Mouse (Mus musculus) thymus, adult 2 months (tissue): ENCODE measurements at regions not wholly inside any gene's neighbourhood (a gene's known extent, or its start where the extent isn't known, plus 50 kb on each side); places are given as distances from the start of the nearest gene placed in this dataset.

Experiments used
- DNase-seq: peaks from one replicate; pipeline ENCODE4 v3.0.0; 2021
- H3K27ac ChIP-seq: fragments of 200-500 bp; 2 replicates; pipeline ENCODE4 v1.5.1; 2012; ENCODE audit warnings: low read length, control low read depth; ENCODE audit not compliant: control insufficient read depth, insufficient read depth
- H3K27me3 ChIP-seq: fragments of 200-500 bp; 2 replicates; pipeline ENCODE4 v1.6.1; 2012; ENCODE audit warnings: mild to moderate bottlenecking, low read length, moderate library complexity, mixed read lengths; ENCODE audit not compliant: control insufficient read depth, insufficient read depth
- H3K36me3 ChIP-seq: fragments of 200-500 bp; 2 replicates; pipeline ENCODE4 v1.6.1; 2012; ENCODE audit warnings: mild to moderate bottlenecking, low read length, moderate library complexity; ENCODE audit not compliant: control insufficient read depth, insufficient read depth
- H3K4me1 ChIP-seq: fragments of 200-500 bp; replicated peaks from 2 replicates; pipeline ENCODE4 v1.6.1; 2012; ENCODE audit warnings: low read length; ENCODE audit not compliant: control insufficient read depth, insufficient read depth
- H3K4me3 ChIP-seq: fragments of 200-500 bp; 2 replicates; pipeline ENCODE4 v1.5.1; 2012; ENCODE audit warnings: mild to moderate bottlenecking, low read length, control low read depth, moderate library complexity; ENCODE audit not compliant: control insufficient read depth, insufficient read depth
- CTCF ChIP-seq: fragments of 200-500 bp; IDR thresholded peaks from 2 replicates; pipeline ENCODE4 v1.5.1; 2012; ENCODE audit warnings: mild to moderate bottlenecking, control low read depth, low read length, moderate library complexity, borderline replicate concordance; ENCODE audit not compliant: control insufficient read depth, poor library complexity, insufficient read depth; ENCODE audit errors: extremely low read depth
- POLR2A ChIP-seq: fragments of 200-500 bp; IDR thresholded peaks from 2 replicates; pipeline ENCODE4 v1.6.1; 2012; ENCODE audit warnings: mild to moderate bottlenecking, low read length, control low read depth, moderate library complexity; ENCODE audit not compliant: control insufficient read depth, poor library complexity, insufficient read depth; ENCODE audit errors: extremely low read depth
- WGBS: fragments of 180-500 bp; shearing (Covaris S2); methylation state at CpG from one replicate; pipeline ENCODE4 v1.1.7; 2018; 5-methylcytosine and 5-hydroxymethylcytosine counted together

DNA sequence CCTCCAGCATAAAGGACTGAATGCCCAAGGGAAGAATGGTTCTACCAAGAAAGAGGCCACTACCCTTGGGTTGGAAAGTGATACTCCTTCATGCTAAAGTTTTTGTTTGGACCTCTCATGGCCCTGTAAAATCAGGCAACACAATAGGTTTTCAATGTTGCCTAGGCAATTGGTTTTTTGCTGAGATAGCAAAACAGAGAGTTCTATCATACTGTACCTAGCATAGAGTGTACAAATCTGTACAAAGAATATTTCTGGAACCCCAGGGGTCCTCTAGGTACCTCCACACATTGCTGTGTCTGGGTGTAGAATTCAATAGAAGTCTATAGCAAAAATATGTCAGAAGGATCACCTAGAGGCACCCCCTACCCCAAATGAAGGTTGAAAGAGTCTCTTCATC lies 483.4 kb upstream of the Kif2a start:
- Histone ChIP-seq H3K27ac (no peak overlapping the region), H3K27me3 (no peaks in the 10 kb centered on the region), H3K4me1 (no peaks in the 10 kb centered on the region), H3K36me3 (no peaks in the 10 kb centered on the region), H3K4me3 (no peak overlapping the region)
- no peak for DNase-seq
- TF ChIP-seq POLR2A (no peak), CTCF (no peak)

DNA sequence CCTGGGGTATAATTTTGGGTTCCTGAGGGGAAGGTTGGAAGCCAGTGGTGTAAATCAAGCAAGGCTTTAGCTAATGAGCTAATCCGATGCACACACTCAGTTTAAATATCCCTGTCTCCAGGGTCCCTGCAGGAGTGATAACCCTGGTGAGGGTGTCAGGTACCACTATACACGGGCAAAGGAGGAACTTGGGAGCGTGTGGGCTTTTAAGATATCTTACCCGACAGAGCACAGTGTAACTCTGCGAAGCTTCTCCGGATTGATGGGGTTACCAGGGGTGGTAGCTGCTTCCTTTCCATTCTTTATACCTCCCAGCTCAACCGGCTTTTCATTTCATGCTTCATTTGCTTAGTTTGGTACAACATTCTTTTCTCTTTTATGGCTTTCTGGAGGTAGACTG lies 480.3 kb upstream of the Kif2a start:
- Histone ChIP-seq H3K27me3 (no peaks in the 10 kb centered on the region), H3K4me1 (no peaks in the 10 kb centered on the region), H3K27ac (no peak overlapping the region), H3K36me3 (no peaks in the 10 kb centered on the region), H3K4me3 (no peak overlapping the region)
- no peak for TF ChIP-seq CTCF
- no peak for TF ChIP-seq POLR2A
- 49% methylated on average over 7 of the region's 7 CpGs for WGBS
- no peak for DNase-seq

DNA sequence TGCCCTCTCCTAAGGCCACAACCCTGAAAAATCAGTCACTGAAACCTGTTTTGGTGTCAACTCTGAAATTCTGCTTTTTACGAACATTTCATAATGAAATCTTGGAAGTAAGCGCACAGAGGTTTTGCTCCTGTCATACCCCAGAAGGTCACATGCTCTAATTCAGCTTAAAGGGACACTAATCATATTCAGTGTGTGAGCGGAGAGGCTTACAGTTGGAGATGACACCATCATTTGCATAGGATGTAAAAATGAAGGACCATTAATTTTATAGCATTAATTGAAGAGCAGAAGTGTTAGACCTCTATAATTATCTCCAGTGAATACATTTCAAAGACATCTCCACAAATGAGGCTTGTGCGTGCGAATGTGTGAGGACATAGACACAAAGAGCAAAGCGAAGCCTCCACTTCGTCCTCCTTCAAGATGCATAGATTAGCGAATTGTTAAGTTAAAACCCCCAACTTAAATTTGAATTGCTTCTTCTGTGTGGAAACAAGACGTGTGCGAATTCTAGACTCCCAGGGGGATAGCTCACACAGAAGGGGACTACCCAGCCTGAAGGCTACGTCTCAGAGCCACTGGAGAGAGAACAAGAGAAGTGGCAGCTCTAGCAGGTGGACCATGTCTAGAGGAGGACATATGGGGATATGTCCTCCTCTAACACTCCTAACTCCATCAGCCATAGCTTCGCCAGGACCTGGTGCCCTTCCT lies 479.0 kb upstream of the Kif2a start:
- H3K36me3 ChIP-seq: no peaks in the 10 kb centered on the region
- no peaks in the 10 kb centered on the region for H3K27me3 ChIP-seq
- no peaks in the 10 kb centered on the region for H3K4me1 ChIP-seq
- no peak for DNase-seq
- no peak overlapping the region for H3K27ac ChIP-seq
- TF ChIP-seq CTCF: no peak
- TF ChIP-seq POLR2A: no peak
- no peak overlapping the region for H3K4me3 ChIP-seq
- WGBS: 94% methylated on average over 12 of the region's 12 CpGs

DNA sequence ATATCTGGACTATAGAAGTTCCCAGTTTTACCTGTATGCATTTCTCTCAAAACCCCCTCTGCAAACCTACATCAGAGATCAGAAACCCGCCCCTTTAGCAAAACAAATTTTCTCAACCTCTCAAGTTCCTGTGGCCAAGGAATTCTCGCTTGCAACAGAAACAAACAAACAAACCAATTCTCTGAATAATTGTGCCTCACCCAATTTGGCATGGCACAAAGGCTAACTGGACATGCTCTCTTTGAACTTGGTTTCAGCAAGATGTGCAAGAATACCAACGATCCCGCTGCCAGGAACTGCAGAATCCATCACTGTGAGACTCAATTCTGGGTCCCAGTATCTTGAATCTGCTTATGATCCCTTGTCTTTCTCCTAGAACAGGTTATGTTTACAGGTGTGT lies 477.4 kb upstream of the Kif2a start:
- Histone ChIP-seq H3K4me3 (no peak overlapping the region), H3K27ac (no peak overlapping the region), H3K27me3 (no peaks in the 10 kb centered on the region), H3K4me1 (no peaks in the 10 kb centered on the region), H3K36me3 (no peaks in the 10 kb centered on the region)
- DNase-seq: no peak
- WGBS: 92% methylated on average over 4 of the region's 4 CpGs
- TF ChIP-seq CTCF (no peak), POLR2A (no peak)

DNA sequence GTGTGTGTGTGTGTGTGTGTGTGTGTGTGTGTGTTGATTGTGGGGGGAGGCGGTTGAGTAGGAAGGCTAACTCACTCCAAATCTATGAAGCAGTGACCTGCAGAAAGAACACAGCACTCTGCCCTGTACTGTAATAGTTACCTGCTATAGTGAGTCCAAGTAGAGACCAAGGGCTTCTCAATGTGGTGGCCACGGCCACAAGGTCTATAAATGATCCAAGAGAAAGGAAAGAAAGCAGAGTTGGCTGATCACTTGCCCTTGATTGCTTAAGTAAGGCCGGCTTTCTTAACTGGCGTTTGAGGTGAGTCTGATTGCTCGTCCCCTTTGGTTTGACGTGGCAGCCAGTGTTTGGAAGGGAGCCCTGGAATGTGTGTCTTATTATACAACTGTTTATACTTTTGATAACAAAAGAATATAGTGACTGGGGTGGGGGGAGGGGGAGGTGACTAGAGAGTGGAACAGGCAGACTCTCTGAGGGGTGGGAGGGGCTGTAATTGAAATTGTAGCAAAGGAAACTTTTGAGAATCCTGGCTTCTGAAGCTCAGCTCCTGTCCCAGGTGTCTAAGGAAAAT lies 473.3 kb upstream of the Kif2a start:
- TF ChIP-seq POLR2A (no peak), CTCF (no peak)
- 87% methylated on average over 6 of the region's 6 CpGs for WGBS
- no peaks in the 10 kb centered on the region for H3K4me1 ChIP-seq
- no peak for DNase-seq
- no peak overlapping the region for H3K4me3 ChIP-seq
- H3K27ac ChIP-seq: no peak overlapping the region
- no peaks in the 10 kb centered on the region for H3K36me3 ChIP-seq
- no peaks in the 10 kb centered on the region for H3K27me3 ChIP-seq

DNA sequence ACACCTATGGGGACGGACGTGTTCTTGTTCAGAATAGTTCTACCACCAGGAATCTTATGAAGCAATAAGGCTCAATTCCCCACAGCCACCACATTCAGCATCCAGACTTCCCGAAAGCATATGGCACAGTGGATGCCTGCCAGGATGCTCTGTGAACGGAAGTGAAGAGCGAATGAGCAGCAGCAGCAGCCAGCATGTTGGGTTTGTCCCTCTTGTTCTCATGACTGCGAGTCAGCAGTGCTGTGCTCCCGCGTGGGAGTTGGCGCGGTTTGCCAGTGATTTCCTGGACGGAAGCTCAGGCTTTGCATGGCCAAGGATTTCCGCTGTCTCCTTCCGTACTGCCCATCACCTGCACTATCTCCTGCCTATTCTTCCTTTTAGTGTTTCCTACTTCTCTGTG lies 471.8 kb upstream of the Kif2a start:
- TF ChIP-seq CTCF: no peak
- TF ChIP-seq POLR2A: no peak
- no peak for DNase-seq
- no peaks in the 10 kb centered on the region for H3K4me1 ChIP-seq
- WGBS: 84% methylated on average over 13 of the region's 13 CpGs
- H3K27ac ChIP-seq: no peak overlapping the region
- H3K4me3 ChIP-seq: no peak overlapping the region
- no peaks in the 10 kb centered on the region for H3K36me3 ChIP-seq
- H3K27me3 ChIP-seq: no peaks in the 10 kb centered on the region
